Mouse (Mus musculus): ENCODE measurements around the gene Kcnq5.

- no peak for TF ChIP-seq CTCF (IDR thresholded peaks at IDR 0.05; ENCODE audit: control insufficient read depth, insufficient read depth, insufficient replicate concordance, low read depth, low read length)
- no peak for TF ChIP-seq POLR2A (IDR thresholded peaks at IDR 0.05; ENCODE audit: control insufficient read depth, low read depth, low read length)
These were observed 284.9 kb downstream of the Kcnq5 start for GRCm38 (mm10) chr1:21676805-21677204.
